Mouse (Mus musculus): ENCODE results near the gene Ephb2.

Ephb2 gene

GRCm38 (mm10) chr4:136729574-136729973, 106.2 kb downstream of the Ephb2 start:
- DNase-seq, result no peak

- no peak for DNase-seq
Observed at GRCm38 (mm10) chr4:136726941-136727340, 108.8 kb downstream of the Ephb2 start.

- no peak for DNase-seq
Observed at GRCm38 (mm10) chr4:136724731-136725130, 111.1 kb downstream of the Ephb2 start.

- DNase-seq, result no peak
Observed at GRCm38 (mm10) chr4:136722361-136723082, 113.3 kb downstream of the Ephb2 start.

- DNase-seq, result no peak
Observed at GRCm38 (mm10) chr4:136721937-136722336, 113.9 kb downstream of the Ephb2 start.

- no peak for DNase-seq
Observed at GRCm38 (mm10) chr4:136720025-136720424, 115.8 kb downstream of the Ephb2 start.

- DNase-seq, result no peak
Observed at GRCm38 (mm10) chr4:136718193-136718986, 117.4 kb downstream of the Ephb2 start.

- DNase-seq, result peak; percentile 54
Observed at GRCm38 (mm10) chr4:136716561-136716972, 119.2 kb downstream of the Ephb2 start.

GRCm38 (mm10) chr4:136714530-136714929, 121.3 kb downstream of the Ephb2 start:
- DNase-seq, result no peak

- no peak for DNase-seq
Observed at GRCm38 (mm10) chr4:136713889-136714288, 121.9 kb downstream of the Ephb2 start.

DNA sequence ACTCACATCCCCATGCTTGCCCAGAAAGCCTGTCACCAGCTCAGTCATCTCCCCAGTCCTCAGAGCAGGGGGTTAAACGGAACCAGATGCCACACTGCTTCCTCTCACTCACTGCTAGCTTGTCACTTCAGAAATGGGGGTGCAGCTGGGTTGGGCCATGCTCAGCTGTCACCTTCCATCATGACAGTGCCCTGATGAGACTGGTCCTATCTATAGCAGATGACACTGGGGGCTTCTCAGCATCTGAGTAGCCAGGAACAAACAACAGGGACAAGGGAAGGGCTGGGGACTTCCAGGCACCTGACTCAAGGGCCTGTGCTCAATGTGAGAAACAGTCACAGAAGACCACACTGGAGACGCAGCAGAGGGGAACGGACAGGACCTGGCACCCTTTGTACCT, 122.4 kb downstream of the Ephb2 start:
- DNase-seq, result no peak

DNA sequence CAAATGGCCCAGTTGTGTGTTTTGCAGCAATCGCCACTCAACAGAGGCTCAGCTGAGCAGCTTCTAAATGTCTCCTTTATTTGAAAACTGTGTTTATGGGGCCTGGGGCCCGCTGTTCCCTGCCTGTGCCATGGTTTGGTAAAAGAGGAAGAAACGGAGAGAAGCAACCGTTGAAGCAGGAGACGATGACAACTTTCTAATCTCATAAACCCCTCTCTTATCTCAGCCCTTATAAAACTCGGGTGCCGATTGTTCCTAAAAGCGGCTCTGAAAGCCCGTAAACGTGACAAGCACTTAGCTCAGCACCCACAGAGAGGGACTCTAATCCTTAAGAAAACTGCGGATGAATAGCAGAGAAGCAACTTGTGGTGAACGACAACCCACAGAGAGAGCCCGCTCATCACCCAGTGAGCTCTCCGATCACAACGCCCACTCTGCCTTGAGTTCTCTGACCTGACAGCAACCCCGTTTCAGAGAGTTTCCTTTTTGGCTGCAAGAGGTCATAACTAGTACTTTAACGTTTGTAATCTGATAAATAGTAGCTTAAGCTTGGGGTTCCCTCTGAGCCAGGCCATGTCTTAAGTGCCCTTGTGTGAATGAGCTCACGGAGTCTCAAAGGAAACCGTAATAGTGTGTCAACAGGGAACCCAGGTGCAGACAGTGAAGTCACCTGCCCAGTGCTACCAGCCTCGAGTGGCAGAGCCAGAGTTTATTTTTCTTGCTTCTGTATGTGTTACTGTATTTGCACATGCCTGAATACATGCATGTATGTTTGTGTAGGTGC, 123.6 kb downstream of the Ephb2 start:
- no peak for DNase-seq

GRCm38 (mm10) chr4:136710345-136710744, 125.4 kb downstream of the Ephb2 start:
- DNase-seq, result no peak

DNA sequence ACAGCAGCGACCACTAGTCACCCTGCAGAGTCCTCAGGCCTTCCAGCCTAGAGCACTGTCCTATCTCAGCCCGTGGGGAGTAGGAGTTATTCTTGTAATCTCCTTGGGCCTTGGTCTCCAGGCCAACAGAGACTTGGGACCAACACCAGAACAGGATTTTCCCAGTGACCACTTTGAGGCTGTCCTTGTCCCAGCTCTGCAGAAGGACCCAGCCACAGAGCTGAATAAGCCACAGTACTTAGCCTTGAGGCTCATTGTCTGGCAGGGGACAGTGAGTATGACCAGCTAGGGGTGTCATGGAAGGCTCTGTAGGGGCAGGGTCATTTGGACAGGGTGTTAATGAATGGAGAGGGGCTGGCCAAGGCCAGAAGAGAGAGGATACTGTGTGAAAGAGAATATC, 126.8 kb downstream of the Ephb2 start:
- DNase-seq, result no peak

DNA sequence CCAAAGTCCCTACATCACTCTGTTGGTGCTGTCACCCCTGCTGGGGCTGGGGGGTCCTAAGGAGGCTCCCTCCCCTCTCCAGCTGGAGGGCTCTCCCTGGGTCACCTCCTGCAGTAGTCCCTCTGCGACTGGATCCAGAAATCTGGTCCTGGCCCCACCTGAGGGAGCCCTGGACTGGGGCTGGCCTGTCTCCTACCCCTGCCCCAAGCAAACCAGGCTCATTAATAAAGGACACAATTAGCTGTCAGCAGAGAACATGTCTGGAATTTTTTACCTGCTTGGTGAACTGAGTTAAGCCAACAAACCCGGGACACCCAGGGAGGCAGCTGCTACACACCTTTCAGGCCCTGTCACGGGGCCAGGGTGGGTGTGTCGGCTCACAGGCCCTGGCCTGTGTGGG, 129.1 kb downstream of the Ephb2 start:
- DNase-seq, result no peak

DNA sequence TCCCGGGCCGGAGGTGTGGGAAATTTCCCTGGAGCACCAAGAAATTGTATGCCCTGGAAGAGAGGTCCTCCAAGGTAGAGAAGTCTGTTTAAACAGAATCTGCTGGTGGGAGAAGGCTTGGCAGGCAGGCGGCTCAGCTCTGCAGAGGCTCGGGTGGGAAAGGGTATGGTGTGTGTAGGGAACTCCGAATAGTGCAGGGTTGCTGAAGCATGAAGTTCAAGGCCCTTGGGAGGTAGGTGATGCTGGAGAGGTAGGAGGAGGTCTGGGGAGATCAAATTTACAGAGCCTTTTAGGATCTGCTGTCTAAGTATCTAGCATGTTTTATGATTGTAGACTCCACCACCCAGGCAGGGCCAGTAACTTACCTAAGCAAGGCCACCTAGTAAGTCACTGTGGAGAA, 130.7 kb downstream of the Ephb2 start:
- DNase-seq, result no peak

- no peak for DNase-seq
Observed at GRCm38 (mm10) chr4:136704551-136704950, 131.2 kb downstream of the Ephb2 start.

GRCm38 (mm10) chr4:136703351-136703750, 132.4 kb downstream of the Ephb2 start:
- DNase-seq, result no peak

GRCm38 (mm10) chr4:136702456-136702855, 133.3 kb downstream of the Ephb2 start:
- DNase-seq, result peak; percentile 67

DNA sequence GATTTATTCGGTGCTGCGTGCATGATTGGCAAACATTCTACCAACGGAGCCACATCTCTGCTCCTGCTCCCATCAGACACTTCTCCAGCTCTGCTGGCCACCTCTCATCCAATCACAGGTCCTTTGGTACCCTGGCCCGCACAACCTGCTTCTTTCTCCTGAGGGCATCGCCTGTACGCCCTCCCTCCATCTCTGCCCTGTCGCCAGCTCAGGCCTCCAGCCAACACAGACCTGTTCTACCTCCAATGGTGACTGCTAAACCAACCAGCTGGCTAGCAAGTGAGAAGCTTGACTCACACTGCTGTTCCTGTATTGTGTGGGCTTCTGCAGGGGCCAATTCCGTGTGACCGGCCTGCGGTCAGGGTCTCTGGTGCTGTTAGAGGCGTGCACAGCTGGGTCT, 134.6 kb downstream of the Ephb2 start:
- peak; percentile 56 for DNase-seq

DNA sequence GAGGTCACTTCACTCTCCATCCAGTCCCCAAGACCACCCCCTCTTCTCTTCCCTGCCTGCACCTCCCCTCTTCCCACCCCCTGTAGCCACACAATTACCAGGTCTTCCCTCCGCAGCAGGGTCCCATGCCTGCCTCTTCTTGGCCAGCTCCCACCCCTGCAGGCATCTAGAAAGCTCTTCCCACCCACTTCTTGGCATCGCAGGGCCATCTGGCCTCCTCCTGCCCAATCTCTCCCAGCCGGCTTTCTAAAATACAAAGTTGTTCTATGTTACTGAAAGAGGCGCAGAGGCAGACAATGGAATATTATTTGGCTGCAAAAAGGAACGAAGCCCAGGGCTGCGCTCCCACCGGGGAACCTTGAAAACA, 136.7 kb downstream of the Ephb2 start:
- DNase-seq, result no peak

DNA sequence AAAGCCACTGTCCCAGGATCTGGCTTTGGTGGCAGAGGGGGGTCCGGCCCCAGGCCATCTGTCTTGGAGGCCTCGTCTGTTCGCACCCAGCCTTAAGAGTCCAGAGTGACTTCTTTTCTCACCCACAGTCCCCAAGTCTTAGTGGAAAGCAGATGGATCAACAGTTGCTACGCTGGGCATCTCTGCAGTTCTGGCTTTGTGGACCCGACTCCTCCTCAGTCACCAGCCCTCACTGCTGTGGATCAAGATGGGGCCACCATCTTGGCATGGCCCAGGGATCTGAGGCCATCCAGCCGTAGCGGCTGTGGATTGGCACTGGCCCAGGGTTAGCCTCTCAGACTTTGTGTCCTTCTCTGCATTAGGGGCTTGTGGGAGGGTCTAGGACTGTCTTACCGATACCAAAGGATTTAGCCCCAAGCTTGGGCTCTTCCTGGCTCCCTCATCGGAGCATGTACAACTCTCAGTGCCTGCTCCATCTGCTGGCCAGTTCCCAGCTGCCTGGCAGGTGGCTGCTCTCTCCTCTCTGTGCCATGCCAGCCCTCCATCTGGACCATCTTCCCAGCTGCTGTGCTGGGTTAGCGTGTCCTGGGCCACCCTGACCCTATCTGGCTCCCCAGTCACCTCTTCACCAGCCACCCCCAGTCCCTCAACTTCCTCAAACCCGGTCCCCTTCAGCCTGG, 137.2 kb downstream of the Ephb2 start:
- DNase-seq, result peak; percentile 85

- DNase-seq, result no peak
Observed at GRCm38 (mm10) chr4:136697325-136697724, 138.5 kb downstream of the Ephb2 start.

Measured in cerebellum, adult 8-10 months (tissue).